Mouse (Mus musculus) v-Abl transformed pro-B cells (cell line): Measurements from ENCODE around the gene Olfr693.
"Not testable (repeated sequence)": the region's sequence is repeated elsewhere in the genome, so short reads cannot be mapped to it uniquely, and the experiment has no call there.

Source experiments
- in situ Hi-C, 2 experiments: fragments of 400-800 bp; cut with MboI; formaldehyde crosslinking; loops; one replicate each; pipeline ENCODE4 v1.15.1; 2025; ENCODE audit not compliant: unreplicated experiment in 2 of 2

The Olfr693 gene

GRCm38 (mm10) chr7:106680484-106680883 lies at the start of gene Olfr693:
Gene Olfr693, minus strand, starts transcription at chr7:106680584.
- in situ Hi-C loops, result loop anchor here in 1 of 2 experiments (10.0 kb wide), 1 partner anchor 64 kb away; the partner anchor contains the start of gene Olfr697

GRCm38 (mm10) chr7:106725654-106726053 lies 45.3 kb upstream of the Olfr693 start:
- in situ Hi-C loops, result not testable (repeated sequence)

- in situ Hi-C loops, result no loop called here
These were observed 35.9 kb upstream of the Olfr693 start, which contains the start of gene Olfr695 for GRCm38 (mm10) chr7:106716296-106716695. Gene Olfr695, minus strand, starts transcription at chr7:106716396.

- in situ Hi-C loops, result no loop called here
These were observed 31.1 kb upstream of the Olfr693 start for GRCm38 (mm10) chr7:106711463-106711862.

- in situ Hi-C loops, result not testable (repeated sequence)
These were observed 27.3 kb upstream of the Olfr693 start for GRCm38 (mm10) chr7:106707705-106708104.

- in situ Hi-C loops, result no loop called here
These were observed 16.5 kb upstream of the Olfr693 start for GRCm38 (mm10) chr7:106696891-106697290.

GRCm38 (mm10) chr7:106692976-106693375 lies 12.6 kb upstream of the Olfr693 start:
- in situ Hi-C loops, result no loop called here

- in situ Hi-C loops, result no loop called here
These were observed 11.3 kb upstream of the Olfr693 start, which contains the start of gene Olfr694 for GRCm38 (mm10) chr7:106691714-106692113. Gene Olfr694, minus strand, starts transcription at chr7:106691814.

- in situ Hi-C loops, result loop anchor here in 1 of 2 experiments (10.0 kb wide), 1 partner anchor 59 kb away; the partner anchor contains the start of gene Olfr697
These were observed 5.0 kb upstream of the Olfr693 start for GRCm38 (mm10) chr7:106685382-106685781.

- in situ Hi-C loops, result no loop called here
These were observed 28.1 kb downstream of the Olfr693 start for GRCm38 (mm10) chr7:106652344-106652652.

- in situ Hi-C loops, result no loop called here
These were observed 28.6 kb downstream of the Olfr693 start for GRCm38 (mm10) chr7:106651555-106652343.

GRCm38 (mm10) chr7:106649774-106650173 lies 30.6 kb downstream of the Olfr693 start:
- in situ Hi-C loops, result loop anchor here (5.0 to 10.0 kb wide), 4 partner anchors 115 to 415 kb away; no protein-coding TSS in a partner anchor

GRCm38 (mm10) chr7:106645261-106645660 lies 35.1 kb downstream of the Olfr693 start:
- in situ Hi-C loops, result loop anchor here (5.0 to 10.0 kb wide), 4 partner anchors 110 to 410 kb away; no protein-coding TSS in a partner anchor

GRCm38 (mm10) chr7:106644222-106644870 lies 36.0 kb downstream of the Olfr693 start:
- in situ Hi-C loops, result loop anchor here (10.0 kb wide), 3 partner anchors 110 to 410 kb away; no protein-coding TSS in a partner anchor

- in situ Hi-C loops, result loop anchor here (10.0 kb wide), 3 partner anchors 106 to 406 kb away; no protein-coding TSS in a partner anchor
These were observed 39.5 kb downstream of the Olfr693 start for GRCm38 (mm10) chr7:106640839-106641238.

- in situ Hi-C loops, result no loop called here
These were observed 44.8 kb downstream of the Olfr693 start for GRCm38 (mm10) chr7:106635560-106635959.
